Mouse (Mus musculus) MEL (cell line): ENCODE results near the gene Sdc3. TPM values are rescaled to one million over a fixed set of nuclear protein-coding genes. Genes with fewer than 3 reads are reported as not detected.

Experiments
- DNase-seq: peaks from one replicate; pipeline ENCODE4 v3.0.0; 2011; ENCODE audit warnings: low read depth, low spot score
- H3K27ac ChIP-seq: 2 replicates; pipeline ENCODE4 v1.5.1; 2012; ENCODE audit warnings: low read depth, mild to moderate bottlenecking, control low read depth, low read length, moderate library complexity; ENCODE audit not compliant: control insufficient read depth
- H3K27me3 ChIP-seq, 2 experiments: fragments of 150-350 bp in 1 of 2; sonication (generic) in 1 of 2; 2 replicates each; pipeline ENCODE4 v1.6.1; 2012; ENCODE audit warnings: low read length in 2 of 2, mild to moderate bottlenecking in 2 of 2, improper control_type of control experiment in 1 of 2, moderate library complexity in 1 of 2; ENCODE audit not compliant: insufficient read depth in 2 of 2, control insufficient read depth in 1 of 2
- H3K36me3 ChIP-seq, 2 experiments: 2 replicates each; pipeline ENCODE4 v1.6.1; 2012 to 2014; ENCODE audit warnings: low read length in 2 of 2, improper control_type of control experiment in 1 of 2, inconsistent platforms in 1 of 2, mild to moderate bottlenecking in 1 of 2; ENCODE audit not compliant: insufficient read depth in 2 of 2, control insufficient read depth in 1 of 2
- H3K4me1 ChIP-seq, 2 experiments: fragments of 150-350 bp in 1 of 2; sonication (generic) in 1 of 2; 2 replicates each; pipeline ENCODE4 v1.6.1; 2012; ENCODE audit warnings: low read length in 2 of 2, improper control_type of control experiment in 1 of 2, mild to moderate bottlenecking in 1 of 2; ENCODE audit not compliant: insufficient read depth in 2 of 2, control insufficient read depth in 1 of 2
- H3K4me3 ChIP-seq, 2 experiments: fragments of 150-350 bp in 1 of 2; sonication (generic) in 1 of 2; 2 replicates each; pipeline ENCODE4 v1.5.1; 2012; ENCODE audit warnings: low read depth in 2 of 2, low read length in 2 of 2, mild to moderate bottlenecking in 2 of 2, moderate library complexity in 2 of 2, control low read depth in 1 of 2, improper control_type of control experiment in 1 of 2; ENCODE audit not compliant: control insufficient read depth in 1 of 2, insufficient read depth in 1 of 2
- H3K79me2 ChIP-seq: 2 replicates; pipeline ENCODE4 v1.6.1; 2012; ENCODE audit warnings: mild to moderate bottlenecking, low read length, moderate library complexity; ENCODE audit not compliant: control insufficient read depth, poor library complexity, insufficient read depth
- H3K9ac ChIP-seq: 2 replicates; pipeline ENCODE4 v1.6.1; 2012; ENCODE audit warnings: low read depth, mild to moderate bottlenecking, control low read depth, low read length, moderate library complexity; ENCODE audit not compliant: control insufficient read depth, poor library complexity, severe bottlenecking
- H3K9me3 ChIP-seq: fragments of 150-350 bp; sonication (generic); replicated peaks from 2 replicates; pipeline ENCODE4 v1.6.1; 2012; ENCODE audit warnings: mild to moderate bottlenecking, low read length, improper control_type of control experiment, moderate library complexity; ENCODE audit not compliant: insufficient read depth
- CHD2 ChIP-seq: IDR thresholded peaks from 2 replicates; pipeline ENCODE4 v1.6.1; 2011; ENCODE audit warnings: low read length, improper control_type of control experiment
- E2F4 ChIP-seq: IDR thresholded peaks from 2 replicates; pipeline ENCODE4 v1.6.1; 2011; ENCODE audit warnings: low read depth, low read length, improper control_type of control experiment, borderline replicate concordance
- ELF1 ChIP-seq: IDR thresholded peaks from 2 replicates; pipeline ENCODE4 v1.6.1; 2014; ENCODE audit warnings: low read depth, mild to moderate bottlenecking, inconsistent platforms, low read length, improper control_type of control experiment, moderate library complexity
- EP300 ChIP-seq, 2 experiments: IDR thresholded peaks; 2 replicates each; pipeline ENCODE4 v1.6.1; 2011; ENCODE audit warnings: improper control_type of control experiment in 2 of 2, low read length in 2 of 2, low read depth in 1 of 2, mild to moderate bottlenecking in 1 of 2
- GABPA ChIP-seq: IDR thresholded peaks from 2 replicates; pipeline ENCODE4 v1.6.1; 2012; ENCODE audit warnings: low read depth, mild to moderate bottlenecking, inconsistent platforms, low read length, improper control_type of control experiment, moderate library complexity
- GATA1 ChIP-seq: IDR thresholded peaks from 2 replicates; pipeline ENCODE4 v1.6.1; 2011; ENCODE audit warnings: low read depth, low read length, improper control_type of control experiment
- HCFC1 ChIP-seq: IDR thresholded peaks from 2 replicates; pipeline ENCODE4 v1.6.1; 2012; ENCODE audit warnings: low read depth, mild to moderate bottlenecking, inconsistent platforms, low read length, improper control_type of control experiment, moderate library complexity
- KAT2A ChIP-seq: conservative IDR thresholded peaks from 2 replicates; pipeline ENCODE4 v1.6.1; 2012; ENCODE audit warnings: low read depth, low read length, improper control_type of control experiment, inconsistent platforms
- MAFK ChIP-seq: IDR thresholded peaks from 2 replicates; pipeline ENCODE4 v1.6.1; 2011; ENCODE audit warnings: low read depth, mild to moderate bottlenecking, low read length, improper control_type of control experiment, borderline replicate concordance
- MAX ChIP-seq: IDR thresholded peaks from 2 replicates; pipeline ENCODE4 v1.6.1; 2011; ENCODE audit warnings: low read length, improper control_type of control experiment
- MEF2A ChIP-seq: IDR thresholded peaks from 2 replicates; pipeline ENCODE4 v1.6.1; 2014; ENCODE audit warnings: low read depth, mild to moderate bottlenecking, inconsistent platforms, low read length, improper control_type of control experiment; ENCODE audit not compliant: poor library complexity, insufficient replicate concordance, severe bottlenecking; ENCODE audit errors: extremely low read depth
- MXI1 ChIP-seq: IDR thresholded peaks from 2 replicates; pipeline ENCODE4 v1.6.1; 2011; ENCODE audit warnings: mild to moderate bottlenecking, low read depth, low read length, improper control_type of control experiment
- MYB ChIP-seq: IDR thresholded peaks from 2 replicates; pipeline ENCODE4 v1.6.1; 2011; ENCODE audit warnings: mild to moderate bottlenecking, low read depth, low read length, improper control_type of control experiment
- MYC ChIP-seq: IDR thresholded peaks from 2 replicates; pipeline ENCODE4 v1.6.1; 2011; ENCODE audit warnings: low read depth, mild to moderate bottlenecking, low read length, improper control_type of control experiment, moderate library complexity
- NRF1 ChIP-seq: IDR thresholded peaks from 2 replicates; pipeline ENCODE4 v1.6.1; 2014; ENCODE audit warnings: low read depth, mild to moderate bottlenecking, inconsistent platforms, low read length, improper control_type of control experiment, moderate library complexity; ENCODE audit not compliant: poor library complexity, insufficient read depth, severe bottlenecking
- POLR2A ChIP-seq, 2 experiments: IDR thresholded peaks; 2 replicates each; pipeline ENCODE4 v1.6.1; 2011 to 2012; ENCODE audit warnings: low read length in 2 of 2, mild to moderate bottlenecking in 2 of 2, control low read depth in 1 of 2, improper control_type of control experiment in 1 of 2, low read depth in 1 of 2, moderate library complexity in 1 of 2; ENCODE audit not compliant: control insufficient read depth in 1 of 2, insufficient read depth in 1 of 2, poor library complexity in 1 of 2
- POLR2AphosphoS5 ChIP-seq: IDR thresholded peaks from 2 replicates; pipeline ENCODE4 v1.6.1; 2012; ENCODE audit warnings: low read depth, borderline replicate concordance, mild to moderate bottlenecking, inconsistent platforms, low read length, moderate library complexity, mixed read lengths
- RAD21 ChIP-seq: IDR thresholded peaks from 2 replicates; pipeline ENCODE4 v1.6.1; 2011; ENCODE audit warnings: mild to moderate bottlenecking, low read depth, low read length, improper control_type of control experiment
- SIN3A ChIP-seq: IDR thresholded peaks from 2 replicates; pipeline ENCODE4 v1.6.1; 2012; ENCODE audit warnings: low read length, improper control_type of control experiment, inconsistent platforms
- SMC3 ChIP-seq: IDR thresholded peaks from 2 replicates; pipeline ENCODE4 v1.6.1; 2011; ENCODE audit warnings: low read depth, low read length, improper control_type of control experiment
- TBP ChIP-seq: IDR thresholded peaks from 2 replicates; pipeline ENCODE4 v1.8.0; 2011; ENCODE audit warnings: low read depth, low read length, improper control_type of control experiment
- TCF12 ChIP-seq: IDR thresholded peaks from 2 replicates; pipeline ENCODE4 v1.6.1; 2014; ENCODE audit warnings: low read depth, mild to moderate bottlenecking, inconsistent platforms, low read length, improper control_type of control experiment, moderate library complexity
- UBTF ChIP-seq: IDR thresholded peaks from 2 replicates; pipeline ENCODE4 v1.6.1; 2012; ENCODE audit warnings: low read depth, mild to moderate bottlenecking, inconsistent platforms, low read length, improper control_type of control experiment, moderate library complexity, borderline replicate concordance; ENCODE audit not compliant: insufficient read depth
- USF2 ChIP-seq, 2 experiments: IDR thresholded peaks; 2 replicates each; pipeline ENCODE4 v1.6.1; 2011 to 2012; ENCODE audit warnings: improper control_type of control experiment in 2 of 2, low read length in 2 of 2, borderline replicate concordance in 1 of 2, inconsistent platforms in 1 of 2, low read depth in 1 of 2, mild to moderate bottlenecking in 1 of 2; ENCODE audit not compliant: insufficient read depth in 1 of 2
- ZMIZ1 ChIP-seq: IDR thresholded peaks from 2 replicates; pipeline ENCODE4 v1.6.1; 2012; ENCODE audit warnings: low read depth, mild to moderate bottlenecking, inconsistent platforms, low read length, improper control_type of control experiment, moderate library complexity
- polyA plus RNA-seq, 2 experiments: library from polyadenylated mRNA; stranded (reverse) in 1 of 2; unstranded in 1 of 2; fragments of >175 nt in 1 of 2; fragments of >200 nt in 1 of 2; gene quantifications; 2 replicates each; pipeline versions ENCODE4 v1.2.1 to v1.2.4; 2012; ENCODE audit warnings: low replicate concordance in 2 of 2, low read depth in 1 of 2; ENCODE audit not compliant: insufficient read length in 2 of 2, insufficient read depth in 1 of 2, missing spikeins in 1 of 2
- total RNA-seq: library from RNA; depleted of rRNA; stranded (reverse); fragments of 300-350 nt; gene quantifications from 2 replicates; pipeline ENCODE4 v1.2.3, GENCODE M21; 2012

The Sdc3 gene
- total and polyA plus RNA-seq, 3 experiments, result 0.46 to 6.7 TPM; not detected in 1

GRCm38 (mm10) chr4:130797201-130798051, 5.1 kb downstream of the Sdc3 start:
- Histone ChIP-seq H3K27me3 (peaks cover 0 to 6% of the 10 kb centered on the region in 2 experiments; a peak in 2 of 4 replicates), H3K36me3 (no peaks in the 10 kb centered on the region), H3K4me1 (no peaks in the 10 kb centered on the region), H3K9ac (no peak overlapping the region), H3K4me3 (no peak overlapping the region), H3K27ac (no peak overlapping the region), H3K9me3 (no peaks in the 10 kb centered on the region), H3K79me2 (no peaks in the 10 kb centered on the region)
- TF ChIP-seq MAX (no peak), GABPA (no peak), RAD21 (no peak), HCFC1 (no peak), POLR2A (IDR thresholded peaks at IDR 0.05; ENCODE audit: control insufficient read depth in 1 of 2, insufficient read depth in 1 of 2, low read depth in 1 of 2, low read length in 2 of 2, poor library complexity in 1 of 2) (no peak), USF2 (IDR thresholded peaks at IDR 0.05; ENCODE audit: borderline replicate concordance in 1 of 2, insufficient read depth in 1 of 2, low read depth in 1 of 2, low read length in 2 of 2) (no peak), TCF12 (no peak), SIN3A (no peak), UBTF (no peak)
- DNase-seq, result no peak

- Histone ChIP-seq H3K79me2 (no peaks in the 10 kb centered on the region), H3K27ac (no peak overlapping the region), H3K4me1 (no peaks in the 10 kb centered on the region), H3K4me3 (no peak overlapping the region), H3K27me3 (no peaks in the 10 kb centered on the region; a peak in 2 of 4 replicates), H3K9ac (no peak overlapping the region), H3K9me3 (no peaks in the 10 kb centered on the region), H3K36me3 (no peaks in the 10 kb centered on the region)
- TF ChIP-seq POLR2AphosphoS5 (no peak), TCF12 (no peak), ELF1 (no peak), MAFK (no peak), GATA1 (no peak), EP300 (IDR thresholded peaks at IDR 0.05; ENCODE audit: low read depth in 1 of 2, low read length in 2 of 2) (no peak), MXI1 (no peak), TBP (no peak), MYC (no peak), KAT2A (no peak), MAX (no peak), ZMIZ1 (no peak), MYB (no peak), NRF1 (no peak), MEF2A (no peak), SIN3A (no peak), CHD2 (no peak), SMC3 (no peak), E2F4 (no peak)
- no peak for DNase-seq
Observed at GRCm38 (mm10) chr4:130798416-130798815, 6.1 kb downstream of the Sdc3 start.
